Mouse (Mus musculus): ENCODE measurements around the gene Parp16. TPM values are rescaled to one million over a fixed set of nuclear protein-coding genes. Genes with fewer than 3 reads are reported as not detected.
"Not testable (repeated sequence)": the region's sequence is repeated elsewhere in the genome, so short reads cannot be mapped to it uniquely, and the experiment has no call there.

Gene Parp16
- total and polyA plus RNA-seq, 3 experiments: 0.44 to 1.7 (median 0.81) TPM

DNA sequence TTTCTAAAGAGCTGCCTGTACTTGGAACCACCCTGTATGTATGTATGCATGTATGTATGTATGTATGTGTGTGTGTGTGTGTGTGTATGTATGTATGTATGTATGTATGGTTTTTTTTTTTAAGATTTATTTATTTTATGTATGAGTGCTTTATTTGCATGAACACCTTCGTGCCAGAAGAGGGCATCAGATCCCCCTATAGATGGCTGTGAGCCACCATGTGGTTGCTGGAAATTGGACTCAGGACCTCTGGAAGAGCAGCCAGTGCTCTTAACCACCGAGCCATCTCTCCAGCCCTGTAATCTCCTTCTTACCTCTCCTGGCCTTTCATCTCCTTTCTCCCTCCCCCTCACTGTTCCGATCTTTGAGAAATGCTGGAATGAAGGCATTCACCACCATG, 25.2 kb downstream of the Parp16 start:
- DNase-seq (ENCODE audit: extremely low read depth); H3K9ac ChIP-seq (ENCODE audit: insufficient read depth, low read depth); H3K27me3 ChIP-seq (replicated peaks); H3K4me3 ChIP-seq (replicated peaks in 1 of 3; ENCODE audit: low read depth in 2 of 3, low read length in 2 of 3, poor library complexity in 1 of 3); H3K36me3 ChIP-seq (replicated peaks in 1 of 2; ENCODE audit: control insufficient read depth in 1 of 2, insufficient read depth in 1 of 2, low read length in 1 of 2); H3K27ac ChIP-seq (ENCODE audit: insufficient read depth, low read depth); H3K9me3 ChIP-seq (replicated peaks; ENCODE audit: low read length); H3K79me2 ChIP-seq (replicated peaks; ENCODE audit: control insufficient read depth, extremely low read depth, insufficient read depth, poor library complexity, severe bottlenecking); dilution Hi-C loops (cut with MboI; ENCODE audit: extremely low pct_ligation_motif_present, extremely low pct_unique_long_range_greater_than_20kb, low sequenced_read_pairs); H3K4me2 ChIP-seq (ENCODE audit: insufficient read depth, low read depth, poor library complexity, severe bottlenecking): not testable (repeated sequence)
- in situ Hi-C loops (cut with MboI; ENCODE audit: low pct_ligation_motif_present, low pct_unique_long_range_greater_than_20kb, low sequenced_read_pairs): loop anchor here (10.0 kb wide), 2 partner anchors 54 to 204 kb away; partner anchors contain the start of gene Slc51b
- H3K4me1 ChIP-seq (ENCODE audit: control insufficient read depth in 1 of 2, insufficient read depth in 2 of 2): peaks cover 0 to 13% of the 10 kb centered on the region in 2 experiments; a peak in 2 of 4 replicates
- peak in 1 of 2 experiments; percentile 25; a peak in 2 of 4 replicates for TF ChIP-seq CTCF (conservative IDR thresholded peaks at IDR 0.05 in 1 of 2, IDR thresholded peaks at IDR 0.05 in 1 of 2; ENCODE audit: low read depth in 2 of 2, low read length in 2 of 2)

DNA sequence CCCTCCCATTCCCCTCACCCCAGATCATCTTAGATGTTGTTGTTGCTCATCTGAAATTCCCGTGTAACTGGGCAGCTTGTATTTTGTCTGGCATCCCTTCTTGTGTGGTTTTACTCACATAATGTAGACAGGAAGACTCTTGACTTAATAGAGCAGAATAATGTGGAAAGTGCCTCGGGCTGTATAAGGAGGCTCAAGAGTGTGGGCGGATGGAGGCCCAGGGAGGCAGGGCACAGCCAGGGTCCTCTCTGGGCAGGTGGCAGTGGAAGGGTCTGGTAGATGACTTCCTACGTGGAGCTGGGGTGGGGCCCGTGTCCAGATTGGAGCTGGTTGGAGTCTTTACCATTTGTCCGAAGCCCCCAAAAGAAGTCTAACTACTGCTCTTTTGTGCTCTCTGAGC, 28.8 kb downstream of the Parp16 start:
- Histone ChIP-seq H3K4me1 (ENCODE audit: control insufficient read depth in 1 of 2, insufficient read depth in 2 of 2) (no peaks in the 10 kb centered on the region), H3K27me3 (replicated peaks) (no peaks in the 10 kb centered on the region), H3K4me3 (replicated peaks in 1 of 3; ENCODE audit: low read depth in 2 of 3, low read length in 2 of 3, poor library complexity in 1 of 3) (no peak overlapping the region), H3K36me3 (replicated peaks in 1 of 2; ENCODE audit: control insufficient read depth in 1 of 2, insufficient read depth in 1 of 2, low read length in 1 of 2) (no peaks in the 10 kb centered on the region), H3K79me2 (replicated peaks; ENCODE audit: control insufficient read depth, extremely low read depth, insufficient read depth, poor library complexity, severe bottlenecking) (no peaks in the 10 kb centered on the region), H3K4me2 (ENCODE audit: insufficient read depth, low read depth, poor library complexity, severe bottlenecking) (no peak overlapping the region), H3K9me3 (replicated peaks; ENCODE audit: low read length) (no peaks in the 10 kb centered on the region), H3K9ac (ENCODE audit: insufficient read depth, low read depth) (no peak overlapping the region), H3K27ac (ENCODE audit: insufficient read depth, low read depth) (no peak overlapping the region)
- no peak for DNase-seq (ENCODE audit: extremely low read depth)
- in situ Hi-C loops (cut with MboI; ENCODE audit: low pct_ligation_motif_present, low pct_unique_long_range_greater_than_20kb, low sequenced_read_pairs): loop anchor here (10.0 kb wide), 2 partner anchors 51 to 201 kb away; partner anchors contain the start of gene Slc51b
- dilution Hi-C loops (cut with MboI; ENCODE audit: extremely low pct_ligation_motif_present, extremely low pct_unique_long_range_greater_than_20kb, low sequenced_read_pairs): no loop called here
- TF ChIP-seq ZMIZ1 (IDR thresholded peaks at IDR 0.05; ENCODE audit: low read depth, low read length) (no peak), JUND (conservative IDR thresholded peaks at IDR 0.05; ENCODE audit: low read depth, low read length) (no peak), TCF12 (IDR thresholded peaks at IDR 0.05; ENCODE audit: low read depth, low read length) (no peak), MAFK (IDR thresholded peaks at IDR 0.05; ENCODE audit: insufficient replicate concordance, low read length) (no peak), ETS1 (conservative IDR thresholded peaks at IDR 0.05; ENCODE audit: low read depth, low read length) (no peak), TBP (conservative IDR thresholded peaks at IDR 0.05; ENCODE audit: low read depth, low read length) (no peak), ELF1 (IDR thresholded peaks at IDR 0.05; ENCODE audit: low read depth, low read length) (no peak)

DNA sequence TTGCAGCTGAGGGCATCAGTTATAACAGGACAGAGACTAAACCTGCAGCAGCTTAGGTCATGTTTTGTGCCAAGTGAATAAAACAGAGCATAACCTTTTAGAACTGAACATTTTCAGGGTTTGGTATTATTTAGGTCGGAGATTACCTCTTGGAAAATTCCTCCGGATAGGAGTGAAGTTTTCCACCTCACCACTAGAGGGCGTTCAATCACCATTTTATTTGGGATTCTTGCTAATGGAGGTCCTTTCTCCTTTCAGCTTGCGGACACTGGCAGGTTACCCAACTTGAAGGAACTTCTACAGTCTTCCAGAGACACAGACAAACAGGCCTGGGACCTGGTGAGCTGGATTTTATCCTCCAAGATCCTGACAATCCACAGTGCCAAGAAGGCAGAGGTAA, 30.6 kb downstream of the Parp16 start:
- Histone ChIP-seq H3K79me2 (replicated peaks; ENCODE audit: control insufficient read depth, extremely low read depth, insufficient read depth, poor library complexity, severe bottlenecking) (no peaks in the 10 kb centered on the region), H3K4me2 (ENCODE audit: insufficient read depth, low read depth, poor library complexity, severe bottlenecking) (no peak overlapping the region), H3K27ac (ENCODE audit: insufficient read depth, low read depth) (no peak overlapping the region), H3K9ac (ENCODE audit: insufficient read depth, low read depth) (no peak overlapping the region), H3K9me3 (replicated peaks; ENCODE audit: low read length) (no peaks in the 10 kb centered on the region), H3K4me3 (replicated peaks in 1 of 3; ENCODE audit: low read depth in 2 of 3, low read length in 2 of 3, poor library complexity in 1 of 3) (no peak overlapping the region), H3K27me3 (replicated peaks) (no peaks in the 10 kb centered on the region), H3K36me3 (replicated peaks in 1 of 2; ENCODE audit: control insufficient read depth in 1 of 2, insufficient read depth in 1 of 2, low read length in 1 of 2) (peaks cover 1 to 2% of the 10 kb centered on the region in 2 experiments), H3K4me1 (ENCODE audit: control insufficient read depth in 1 of 2, insufficient read depth in 2 of 2) (no peaks in the 10 kb centered on the region)
- in situ Hi-C loops (cut with MboI; ENCODE audit: low pct_ligation_motif_present, low pct_unique_long_range_greater_than_20kb, low sequenced_read_pairs) (loop anchor here (10.0 kb wide), 2 partner anchors 49 to 199 kb away; partner anchors contain the start of gene Slc51b), dilution Hi-C loops (cut with MboI; ENCODE audit: extremely low pct_ligation_motif_present, extremely low pct_unique_long_range_greater_than_20kb, low sequenced_read_pairs) (no loop called here)
- DNase-seq (ENCODE audit: extremely low read depth): no peak
- TF ChIP-seq MAFK (IDR thresholded peaks at IDR 0.05; ENCODE audit: insufficient replicate concordance, low read length) (no peak), USF2 (conservative IDR thresholded peaks at IDR 0.05; ENCODE audit: low read depth, low read length) (no peak), RAD21 (IDR thresholded peaks at IDR 0.05; ENCODE audit: low read depth, low read length) (peak; percentile 70), CTCF (conservative IDR thresholded peaks at IDR 0.05 in 1 of 2, IDR thresholded peaks at IDR 0.05 in 1 of 2; ENCODE audit: low read depth in 2 of 2, low read length in 2 of 2) (peak; percentile 76 to 78), SMC3 (IDR thresholded peaks at IDR 0.05; ENCODE audit: low read depth, low read length) (peak; percentile 57)
